Mouse (Mus musculus): ENCODE results near the gene Furin. TPM values are rescaled to one million over a fixed set of nuclear protein-coding genes. Genes with fewer than 3 reads are reported as not detected.
"Not testable (repeated sequence)": the region's sequence is repeated elsewhere in the genome, so short reads cannot be mapped to it uniquely, and the experiment has no call there.

Gene Furin
- total RNA-seq, 2 experiments from 2014 or later, result 31.4 to 38.7 TPM

DNA sequence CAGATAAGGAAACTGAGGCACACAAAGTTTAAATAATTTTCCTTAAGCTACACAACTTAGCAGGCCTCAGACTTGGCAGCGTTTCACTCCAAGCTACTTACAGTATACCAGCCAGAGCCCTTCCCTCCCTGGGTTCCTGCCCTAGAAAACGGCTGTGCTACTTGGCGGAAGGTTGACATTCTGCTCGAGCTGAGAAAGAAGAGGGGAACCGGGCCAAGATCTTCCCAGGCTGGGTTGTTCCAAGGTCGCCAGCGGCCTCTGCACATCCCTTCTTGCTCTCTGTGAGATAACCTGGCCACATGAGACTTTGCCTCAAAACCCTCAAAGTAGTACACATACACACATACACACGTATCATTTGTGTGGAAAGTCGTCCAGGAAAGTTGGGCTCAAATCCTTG is 1.7 kb downstream of the Furin start:
- peak; percentile 45 to 63 for DNase-seq (ENCODE audit: low spot score in 2 of 2)
- intact Hi-C loops (cut with DNase I), result loop anchor here (5.0 kb wide), 1 partner anchor 179 kb away; no protein-coding TSS in a partner anchor

GRCm38 (mm10) chr7:80402651-80403321 is 2.5 kb downstream of the Furin start:
- intact Hi-C loops (cut with DNase I), result loop anchor here (5.0 kb wide), 1 partner anchor 180 kb away; no protein-coding TSS in a partner anchor
- peak in 1 of 2 experiments; percentile 62 for DNase-seq (ENCODE audit: low spot score in 2 of 2)

DNA sequence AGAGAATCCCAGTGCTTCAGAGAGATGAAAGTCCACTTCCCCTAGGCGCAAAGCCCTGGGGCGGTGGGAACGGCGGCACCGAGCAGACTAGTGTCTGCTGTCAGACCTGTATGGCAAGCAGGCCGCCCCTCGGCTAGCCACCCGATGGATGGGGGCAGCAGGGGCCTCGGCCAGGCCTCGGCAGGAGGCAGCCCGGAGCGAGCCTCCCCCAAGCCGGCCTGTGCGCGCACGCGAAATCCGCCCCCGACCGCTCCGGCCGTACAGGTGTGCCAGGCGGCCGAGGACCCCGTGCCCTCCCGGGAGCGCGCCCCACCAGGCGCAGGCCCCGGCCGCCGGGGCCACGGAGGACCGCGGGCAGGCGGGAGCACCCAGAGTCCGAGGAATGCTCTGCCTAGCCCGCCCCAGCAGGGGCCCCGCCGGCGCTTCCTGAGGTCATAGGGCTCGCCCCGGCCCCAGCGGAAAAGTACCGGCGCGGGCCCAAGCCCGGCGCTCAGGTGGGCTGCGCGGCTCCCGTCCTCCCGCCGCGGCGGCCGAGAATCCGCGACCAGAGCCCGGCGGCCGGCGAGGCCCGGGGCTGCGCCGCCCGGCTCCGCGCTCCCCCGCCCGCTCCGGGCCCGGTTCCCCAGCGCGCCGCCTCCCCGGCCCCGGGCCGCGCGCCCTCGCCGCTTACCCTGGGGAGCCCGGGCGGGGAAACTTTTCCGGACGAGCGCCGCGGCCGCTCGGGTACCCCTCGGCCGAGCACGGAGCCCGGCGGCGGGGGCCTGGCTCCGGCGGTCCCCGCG is 3.2 kb downstream of the Furin start:
- no peak for DNase-seq (ENCODE audit: low spot score in 2 of 2)
- intact Hi-C loops (cut with DNase I), result loop anchor here (5.0 kb wide), 1 partner anchor 180 kb away; no protein-coding TSS in a partner anchor

DNA sequence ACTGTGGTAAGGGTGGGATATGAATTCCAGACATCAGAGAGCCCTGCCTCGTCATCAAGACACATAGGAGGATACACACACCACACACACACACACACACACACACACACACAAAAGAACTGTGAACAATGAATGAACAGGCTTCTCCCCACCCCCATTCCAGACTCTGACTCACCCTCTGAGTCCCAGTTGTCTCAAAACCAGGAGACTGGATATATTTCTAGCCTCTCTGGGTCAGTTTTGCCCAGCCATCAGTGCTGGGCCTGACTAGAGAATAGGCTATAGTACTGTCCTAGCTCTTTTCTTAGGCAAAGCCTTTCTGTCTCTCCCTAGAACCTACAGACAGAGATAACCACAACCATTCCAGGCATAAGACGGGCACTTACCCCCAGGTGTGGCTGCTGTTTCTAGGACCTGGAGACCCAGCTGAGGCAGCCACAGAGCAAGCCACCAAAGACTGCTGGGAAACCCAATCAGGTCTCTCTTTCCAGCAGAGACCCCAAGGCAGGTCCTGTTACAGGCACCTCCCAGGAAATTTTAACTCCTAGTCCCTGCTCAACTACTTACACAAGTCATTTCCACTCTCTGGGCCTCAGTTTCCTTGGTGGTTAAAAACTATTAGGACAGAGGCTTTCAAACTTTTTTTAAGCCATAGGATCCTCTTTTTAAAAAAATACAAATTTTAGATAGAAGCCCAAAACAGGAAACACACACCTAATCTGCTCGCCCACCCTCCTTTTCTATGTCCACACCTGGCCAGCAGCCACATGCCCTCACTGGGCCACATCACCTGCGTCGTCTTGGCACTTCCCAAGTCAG is 4.0 kb downstream of the Furin start:
- intact Hi-C loops (cut with DNase I), result loop anchor here (5.0 kb wide), 1 partner anchor 181 kb away; no protein-coding TSS in a partner anchor
- peak in 1 of 2 experiments; percentile 74 for DNase-seq (ENCODE audit: low spot score in 2 of 2)

DNA sequence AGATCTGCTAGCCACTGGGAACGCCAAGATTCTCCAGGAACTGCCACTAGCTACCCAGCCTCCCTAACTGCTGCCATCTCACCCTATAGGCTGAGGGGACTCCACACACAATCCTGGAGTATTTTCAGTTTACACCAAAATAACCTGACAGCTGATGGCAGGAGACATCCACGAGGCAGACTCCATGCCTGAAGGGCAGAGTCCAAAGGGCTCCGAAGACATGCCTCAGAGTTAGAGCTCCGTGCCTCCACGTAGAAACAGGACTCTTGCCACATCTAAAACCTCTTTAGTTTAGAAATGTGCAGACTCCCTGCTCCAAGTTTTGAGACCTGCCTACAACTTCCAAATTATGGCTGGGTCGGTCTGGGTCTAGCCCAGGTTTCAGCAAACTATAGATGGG is 4.7 kb downstream of the Furin start:
- intact Hi-C loops (cut with DNase I), result loop anchor here (5.0 kb wide), 1 partner anchor 182 kb away; no protein-coding TSS in a partner anchor
- no peak for DNase-seq (ENCODE audit: low spot score in 2 of 2)

GRCm38 (mm10) chr7:80400099-80400498 is 5.1 kb downstream of the Furin start:
- intact Hi-C loops (cut with DNase I), result loop anchor here (5.0 kb wide), 1 partner anchor 182 kb away; no protein-coding TSS in a partner anchor

GRCm38 (mm10) chr7:80398654-80399444 is 6.4 kb downstream of the Furin start:
- DNase-seq (ENCODE audit: low spot score in 2 of 2), result no peak
- intact Hi-C loops (cut with DNase I), result no loop called here

More at GRCm38 (mm10) chr7:80400099-80400498, 5.1 kb downstream of the Furin start:
- DNase-seq (ENCODE audit: low spot score in 2 of 2), result no peak

GRCm38 (mm10) chr7:80397986-80398385 is 7.2 kb downstream of the Furin start:
- DNase-seq (ENCODE audit: low spot score in 2 of 2), result peak; percentile 47 to 84
- intact Hi-C loops (cut with DNase I), result no loop called here

DNA sequence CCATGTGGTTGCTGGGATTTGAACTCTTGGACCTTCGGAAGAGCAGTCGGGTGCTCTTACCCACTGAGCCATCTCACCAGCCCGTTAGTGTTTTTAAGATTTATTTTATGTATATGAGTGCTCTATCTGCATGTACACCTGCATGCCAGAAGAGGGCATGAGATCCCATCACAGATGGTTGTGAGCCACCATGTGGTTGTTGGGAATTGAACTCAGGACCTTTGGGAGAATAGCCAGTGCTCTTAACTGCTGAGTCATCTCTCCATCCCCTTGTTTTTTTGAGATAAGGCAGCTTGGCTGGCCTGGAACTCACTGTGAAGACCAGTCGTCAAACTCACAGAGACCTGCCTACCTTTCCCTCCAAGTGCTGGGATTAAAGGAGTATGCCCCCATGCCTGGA is 8.8 kb downstream of the Furin start:
- intact Hi-C loops (cut with DNase I), result not testable (repeated sequence)

GRCm38 (mm10) chr7:80394600-80394999 is 10.6 kb downstream of the Furin start:
- no peak for DNase-seq (ENCODE audit: low spot score in 2 of 2)
- intact Hi-C loops (cut with DNase I), result no loop called here

More for the DNA sequence above, 8.8 kb downstream of the Furin start:
- not testable (repeated sequence) for DNase-seq (ENCODE audit: low spot score in 2 of 2)

DNA sequence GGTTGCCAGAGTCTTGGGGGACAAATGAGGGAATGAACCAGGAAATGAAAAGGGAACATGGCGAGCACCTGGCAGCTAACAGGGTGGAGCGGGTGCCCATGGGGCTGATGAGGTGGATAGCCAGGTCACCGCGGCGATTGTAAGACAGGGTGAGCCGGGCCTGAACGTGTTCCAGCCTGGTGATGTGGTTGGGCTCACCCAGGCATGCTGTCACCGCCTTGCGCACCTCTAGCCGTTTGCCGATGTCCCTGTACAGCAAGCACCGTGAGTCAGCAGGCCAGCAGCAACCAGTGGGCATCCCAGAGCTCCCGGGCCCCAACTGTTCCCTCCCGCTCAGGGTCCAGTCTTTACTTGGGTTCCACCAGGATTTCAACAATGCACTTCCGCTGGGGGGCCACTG is 13.1 kb downstream of the Furin start:
- no peak for DNase-seq (ENCODE audit: low spot score in 2 of 2)
- intact Hi-C loops (cut with DNase I), result no loop called here

DNA sequence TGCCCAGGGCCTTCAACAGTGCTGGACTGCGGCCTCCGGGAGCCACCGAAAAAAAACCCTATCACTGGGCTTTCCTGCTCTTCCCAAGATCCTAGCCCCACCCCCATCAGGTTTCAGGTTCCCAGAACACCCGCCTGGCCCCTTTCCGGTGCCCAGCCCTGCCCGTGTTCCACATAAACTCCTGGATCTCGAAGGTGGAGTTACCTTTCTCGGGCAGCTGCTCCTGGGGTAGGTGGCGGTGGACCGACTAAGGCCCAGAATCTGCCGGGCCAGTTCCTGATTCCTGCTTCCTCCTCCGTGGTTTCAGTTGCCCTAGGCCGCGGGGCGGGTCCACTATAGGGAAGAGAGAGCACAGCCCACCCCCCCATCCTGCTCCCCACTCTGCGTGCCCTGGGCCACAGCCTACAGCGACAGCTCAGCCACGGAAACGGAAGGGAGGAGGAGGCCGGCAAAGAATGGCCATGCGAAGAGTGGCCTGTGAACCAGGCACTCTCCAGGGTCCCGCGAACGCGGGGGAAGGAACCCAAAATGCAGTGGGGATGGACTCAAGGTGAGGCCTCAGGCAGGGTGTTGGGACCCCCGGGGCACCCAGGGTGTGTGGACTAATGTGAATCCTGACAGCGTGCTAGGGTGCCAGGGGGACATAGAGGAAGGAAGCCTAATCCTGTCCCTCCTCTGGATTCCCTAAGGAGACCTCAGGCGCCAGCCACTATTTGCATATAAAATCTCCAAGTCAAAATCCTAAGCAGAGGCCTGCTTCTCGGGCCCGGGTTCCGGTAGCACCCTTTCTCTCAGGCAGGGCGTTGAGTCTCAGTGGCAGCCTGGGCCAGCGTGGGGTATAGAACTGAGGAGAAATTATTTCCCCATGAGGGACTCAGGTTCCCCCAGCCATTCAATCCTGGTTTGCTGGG is 17.3 kb downstream of the Furin start, which contains the start of gene Fes:
Gene Fes, minus strand, starts transcription at position 314 of the 911 bp plus-strand sequence.
- no peak for DNase-seq (ENCODE audit: low spot score in 2 of 2)
- intact Hi-C loops (cut with DNase I), result loop anchor here (5.0 kb wide), 2 partner anchors 334 to 459 kb away; no protein-coding TSS in a partner anchor

GRCm38 (mm10) chr7:80387033-80387632 is 18.1 kb downstream of the Furin start:
- no peak for DNase-seq (ENCODE audit: low spot score in 2 of 2)
- intact Hi-C loops (cut with DNase I), result loop anchor here (5.0 kb wide), 2 partner anchors 335 to 460 kb away; no protein-coding TSS in a partner anchor

- DNase-seq (ENCODE audit: low spot score in 2 of 2), result peak; percentile 89 to 91
- intact Hi-C loops (cut with DNase I), result loop anchor here (1.0 to 5.0 kb wide), 4 partner anchors 194 to 461 kb away; no protein-coding TSS in a partner anchor
These were observed 18.9 kb downstream of the Furin start for GRCm38 (mm10) chr7:80386235-80386930.

DNA sequence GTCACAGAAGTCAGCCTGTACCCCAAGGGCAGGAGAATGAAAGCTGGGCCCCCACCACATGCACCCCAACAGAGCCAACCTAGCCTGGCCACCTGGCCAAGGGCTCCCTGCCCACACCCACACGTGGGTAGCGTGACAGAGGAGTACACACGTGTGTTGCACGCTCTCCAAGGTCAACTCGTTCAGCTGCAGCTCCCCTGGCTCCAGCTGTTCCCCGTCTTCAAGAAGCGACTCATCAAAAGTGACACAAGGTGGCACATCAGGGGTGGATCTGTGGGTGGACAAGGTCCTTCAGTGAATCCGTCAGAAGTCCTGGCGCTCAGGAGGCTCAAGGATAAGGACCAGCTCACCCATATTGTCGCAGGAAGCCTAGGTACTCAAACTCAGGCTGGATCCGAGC is 22.3 kb downstream of the Furin start:
- intact Hi-C loops (cut with DNase I), result no loop called here

DNA sequence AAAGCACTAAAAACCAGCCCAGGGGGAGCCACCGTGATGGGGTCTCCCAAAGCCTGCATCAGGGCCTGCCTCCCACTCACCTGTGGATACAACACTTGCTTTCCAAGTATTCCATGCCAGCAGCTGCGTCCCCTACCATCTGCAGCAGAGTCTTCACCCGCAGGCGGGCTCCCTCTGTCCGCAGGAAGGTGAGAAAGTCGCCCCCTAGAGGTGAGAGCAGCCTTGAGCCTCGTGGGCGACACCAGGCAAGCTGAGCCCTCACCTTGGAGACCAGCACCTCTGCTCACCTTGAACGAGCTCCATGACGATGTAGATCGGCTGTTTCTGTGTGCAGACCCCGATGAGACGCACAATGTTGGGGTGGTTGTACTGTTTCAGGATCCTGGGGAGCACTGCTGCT is 25.7 kb downstream of the Furin start:
- intact Hi-C loops (cut with DNase I), result no loop called here
- DNase-seq (ENCODE audit: low spot score in 2 of 2), result no peak

More for the DNA sequence above, 22.3 kb downstream of the Furin start:
- no peak for DNase-seq (ENCODE audit: low spot score in 2 of 2)

- intact Hi-C loops (cut with DNase I), result no loop called here
- peak in 1 of 2 experiments; percentile 53 for DNase-seq (ENCODE audit: low spot score in 2 of 2)
These were observed 27.8 kb downstream of the Furin start for GRCm38 (mm10) chr7:80377471-80377870.
